Mouse (Mus musculus) frontal cortex, postnatal 36 days (tissue): Measurements from ENCODE around the gene Mgrn1.

Experiments used
- DNase-seq, 2 experiments: peaks; one replicate each; pipeline ENCODE4 v3.0.0; 2022; ENCODE audit warnings: low spot score in 2 of 2

The Mgrn1 gene

DNA sequence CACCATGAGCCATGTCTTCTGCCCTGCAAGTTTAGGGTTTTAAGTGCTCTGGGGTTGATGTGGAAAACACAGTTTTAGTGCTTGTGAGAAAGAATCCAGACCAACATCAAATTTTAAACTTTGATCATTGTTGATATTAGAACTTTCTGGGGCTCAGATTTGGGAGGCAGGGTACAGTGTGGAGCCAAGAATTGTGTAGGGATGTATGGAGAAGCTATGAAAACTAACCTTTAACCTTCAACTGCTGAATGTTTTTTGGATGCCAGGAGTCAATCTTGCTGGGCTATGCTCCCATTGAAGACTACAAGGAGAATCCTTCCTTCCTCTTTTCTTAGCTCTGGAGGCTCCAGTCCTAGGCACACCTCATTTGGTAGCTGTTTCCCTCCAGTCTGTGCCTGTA is 20.5 kb downstream of the Mgrn1 start:
- no peak for DNase-seq

DNA sequence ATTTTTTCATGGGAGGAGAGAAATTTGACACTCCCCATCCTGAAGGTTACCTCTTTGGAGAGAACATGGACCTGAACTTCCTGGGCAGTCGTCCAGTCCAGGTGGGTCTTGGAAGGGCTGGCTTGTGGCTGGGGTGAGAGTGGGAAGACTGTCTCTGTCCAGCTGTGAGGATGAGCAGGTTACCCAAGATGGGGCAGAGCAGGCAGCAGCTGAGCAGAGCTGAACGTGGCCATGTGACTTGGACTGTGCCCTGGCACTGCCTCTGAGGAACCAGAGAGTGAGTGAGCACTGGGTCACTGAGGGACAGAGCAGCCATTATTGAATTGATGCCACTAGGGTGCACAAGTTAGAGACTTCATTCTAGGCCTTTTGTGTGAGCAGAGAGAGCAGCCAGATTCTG is 21.3 kb downstream of the Mgrn1 start:
- DNase-seq, result no peak

DNA sequence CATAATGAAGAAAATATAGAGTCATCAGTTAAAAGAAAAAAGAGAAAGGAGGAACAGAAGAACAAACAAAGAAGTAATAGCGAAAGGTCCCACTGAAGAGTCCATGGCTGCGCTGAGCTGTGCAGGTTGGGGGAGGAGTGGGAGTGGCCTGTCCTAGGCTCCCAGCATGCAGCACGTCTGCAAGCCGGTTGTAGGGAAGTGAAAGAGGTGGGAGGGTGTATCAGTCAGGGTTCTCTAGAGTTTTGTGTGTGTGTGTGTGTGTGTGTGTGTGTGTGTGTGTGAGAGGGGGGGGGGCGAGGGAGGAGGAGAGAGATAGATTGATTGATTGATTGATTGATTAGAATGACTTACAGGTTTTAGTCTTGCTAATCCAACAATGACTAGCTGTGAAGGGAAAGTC is 21.9 kb downstream of the Mgrn1 start:
- no peak for DNase-seq

DNA sequence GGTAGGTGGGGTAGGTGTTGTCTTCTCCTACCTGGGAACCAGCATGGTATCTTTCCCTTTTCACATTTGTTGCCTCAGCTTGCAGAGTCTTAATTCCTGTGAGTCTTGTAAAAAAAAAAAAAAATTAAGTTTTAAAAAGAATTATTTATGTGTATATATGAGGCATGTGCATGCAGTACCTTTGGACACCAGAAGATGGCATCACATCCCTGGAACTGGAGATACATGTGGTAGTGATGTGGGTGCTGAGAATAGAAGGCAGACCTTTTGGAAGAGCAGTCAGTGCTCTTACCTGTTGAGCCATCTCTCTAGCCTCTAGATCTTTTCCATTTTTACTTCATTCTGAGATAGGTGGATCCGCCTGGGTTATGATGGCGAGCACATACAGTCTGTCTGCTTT is 23.7 kb downstream of the Mgrn1 start:
- no peak for DNase-seq

- DNase-seq, result no peak
These were observed 24.7 kb downstream of the Mgrn1 start for GRCm38 (mm10) chr16:4910758-4911157.

GRCm38 (mm10) chr16:4912074-4912648 is 26.1 kb downstream of the Mgrn1 start:
- no peak for DNase-seq

- DNase-seq, result no peak
These were observed 27.1 kb downstream of the Mgrn1 start for GRCm38 (mm10) chr16:4912907-4913782.

GRCm38 (mm10) chr16:4913783-4914735 is 28.0 kb downstream of the Mgrn1 start:
- peak; percentile 91 to 95 for DNase-seq

- no peak for DNase-seq
These were observed 29.9 kb downstream of the Mgrn1 start for GRCm38 (mm10) chr16:4915931-4916330.

GRCm38 (mm10) chr16:4916608-4917007 is 30.6 kb downstream of the Mgrn1 start:
- DNase-seq, result no peak

DNA sequence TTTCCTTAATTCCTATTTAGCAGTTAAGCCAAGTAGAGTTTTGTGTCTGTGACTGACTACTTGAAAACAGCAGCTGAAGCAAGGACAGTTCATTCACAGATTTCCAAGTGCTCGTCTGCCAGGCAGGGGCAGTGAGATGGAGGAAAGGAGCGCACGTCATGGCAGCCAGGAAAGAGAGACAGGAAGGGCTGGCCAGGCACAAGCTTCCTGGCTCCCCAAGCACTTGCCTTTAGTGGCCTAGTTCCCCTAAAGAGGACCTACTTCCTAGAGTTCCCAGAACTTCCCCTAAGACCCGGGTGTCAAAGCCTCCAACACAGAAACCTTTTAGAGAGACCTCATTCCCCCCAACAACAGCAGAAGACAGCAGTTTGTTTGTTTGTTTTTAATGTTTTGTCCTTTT is 34.5 kb downstream of the Mgrn1 start:
- no peak for DNase-seq

- DNase-seq, result no peak
These were observed 36.4 kb downstream of the Mgrn1 start for GRCm38 (mm10) chr16:4922481-4922880.

GRCm38 (mm10) chr16:4923996-4924395 is 37.9 kb downstream of the Mgrn1 start:
- no peak for DNase-seq

DNA sequence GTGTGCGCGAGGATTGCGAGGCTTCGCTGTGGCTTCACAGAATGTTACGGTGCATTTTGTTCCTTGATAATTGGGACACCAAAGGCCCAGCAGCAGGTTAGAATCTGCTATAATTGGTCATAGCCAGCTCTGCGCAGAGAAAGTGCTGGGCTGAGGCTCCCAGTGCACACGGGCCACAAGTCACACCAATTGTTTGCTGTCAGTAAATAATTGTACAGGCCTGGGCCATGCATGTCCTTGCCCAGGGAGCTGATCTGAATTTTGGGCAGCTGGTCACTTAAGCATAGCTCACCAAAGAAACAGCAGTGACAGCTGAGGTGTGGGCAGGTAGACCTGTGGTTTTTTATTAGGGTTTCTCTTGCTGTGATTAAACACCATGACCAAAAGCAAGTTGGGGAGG is 41.9 kb downstream of the Mgrn1 start:
- no peak for DNase-seq

GRCm38 (mm10) chr16:4928474-4928873 is 42.4 kb downstream of the Mgrn1 start:
- DNase-seq, result no peak

GRCm38 (mm10) chr16:4932429-4932828 is 46.4 kb downstream of the Mgrn1 start:
- DNase-seq, result no peak

GRCm38 (mm10) chr16:4935430-4935829 is 49.4 kb downstream of the Mgrn1 start:
- no peak for DNase-seq

- no peak for DNase-seq
These were observed 50.1 kb downstream of the Mgrn1 start for GRCm38 (mm10) chr16:4935931-4936703.

GRCm38 (mm10) chr16:4937351-4938190 is 51.5 kb downstream of the Mgrn1 start:
- DNase-seq, result no peak

DNA sequence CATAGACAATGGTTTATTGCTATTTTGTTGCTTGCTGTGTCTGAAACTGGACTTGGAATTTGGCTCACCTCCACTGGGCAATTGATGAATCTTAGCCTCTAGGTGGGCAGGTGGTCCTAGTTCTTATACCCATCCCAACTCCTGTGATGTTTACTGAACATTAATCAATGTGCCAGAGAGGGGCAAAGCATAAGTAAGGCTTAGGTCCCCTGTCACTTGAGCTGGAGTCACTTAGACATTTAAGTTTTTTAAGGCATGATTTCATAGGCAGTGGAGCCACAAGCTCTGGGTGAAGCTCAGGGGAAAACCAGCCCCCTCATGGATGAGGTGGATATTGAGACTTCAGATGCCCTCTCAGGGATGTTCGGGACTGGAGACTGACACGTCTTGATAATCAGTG is 52.4 kb downstream of the Mgrn1 start, which contains the start of gene Nudt16l1:
Nudt16l1 (plus strand) TSS at position 301 of the 400 bp plus-strand sequence.
- no peak for DNase-seq
